Mouse (Mus musculus): Measurements from ENCODE around the gene Hes7. TPM values are rescaled to one million over a fixed set of nuclear protein-coding genes. Genes with fewer than 3 reads are reported as not detected.

Hes7 gene
- polyA plus RNA-seq, 1 experiment from 2014 or later, result 0.19 TPM

DNA sequence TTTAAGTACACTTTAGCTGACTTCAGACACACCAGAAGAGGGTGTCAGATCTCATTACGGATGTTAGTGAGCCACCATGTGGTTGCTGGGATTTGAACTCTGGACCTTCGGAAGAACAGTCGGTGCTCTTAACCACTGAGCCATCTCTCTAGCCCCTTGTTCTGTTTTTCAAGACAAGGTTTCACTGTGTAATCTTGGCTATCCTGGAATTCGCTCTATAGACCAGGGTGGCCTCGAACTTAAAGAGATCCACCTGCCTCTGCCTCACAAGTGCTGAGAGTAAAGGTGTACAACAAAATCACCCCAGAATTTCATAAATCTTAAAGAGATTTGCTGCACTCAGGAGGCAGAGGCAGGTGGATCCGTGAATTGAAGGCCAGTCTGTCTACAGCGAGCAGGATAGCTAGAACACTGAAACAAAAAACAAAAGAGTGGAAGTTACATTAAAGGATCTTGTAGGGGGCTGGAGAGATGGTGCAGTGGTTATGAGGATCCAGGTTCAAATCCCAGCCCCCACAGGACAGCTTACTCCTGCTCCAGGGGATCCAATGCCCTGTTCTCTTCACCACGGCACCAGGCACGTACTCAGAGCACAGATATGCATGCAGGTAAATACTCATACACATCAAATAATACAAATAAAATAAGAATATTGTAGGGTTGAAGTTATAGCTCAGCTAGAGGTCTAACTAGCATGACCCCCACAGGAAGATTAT, 44.3 kb upstream of the Hes7 start:
- peak; percentile 36 for DNase-seq (ENCODE audit: low spot score)
- Histone ChIP-seq H3K36me3 (ENCODE audit: control insufficient read depth, insufficient read depth, low read length) (no peaks in the 10 kb centered on the region), H3K27me3 (ENCODE audit: control insufficient read depth, insufficient read depth, low read length) (no peaks in the 10 kb centered on the region), H3K4me2 (replicated peaks; ENCODE audit: low read depth, low read length) (no peak overlapping the region), H3K9me3 (ENCODE audit: control insufficient read depth, low read length) (no peaks in the 10 kb centered on the region), H3K9ac (ENCODE audit: low read depth, low read length) (no peak overlapping the region), H3K4me1 (replicated peaks; ENCODE audit: control insufficient read depth, insufficient read depth, low read length) (peaks cover 7% of the 10 kb centered on the region), H3K4me3 (ENCODE audit: low read depth, low read length) (no peak overlapping the region), H3K27ac (ENCODE audit: low read depth, low read length) (no peak overlapping the region)
- WGBS, result 49% methylated on average over 8 of the region's 9 CpGs
- no peak for ATAC-seq (ENCODE audit: low FRiP score)

- Histone ChIP-seq H3K4me3 (ENCODE audit: low read depth, low read length) (no peak overlapping the region), H3K4me2 (replicated peaks; ENCODE audit: low read depth, low read length) (no peak overlapping the region), H3K9ac (ENCODE audit: low read depth, low read length) (no peak overlapping the region), H3K27ac (ENCODE audit: low read depth, low read length) (no peak overlapping the region), H3K9me3 (ENCODE audit: control insufficient read depth, low read length) (no peaks in the 10 kb centered on the region), H3K27me3 (ENCODE audit: control insufficient read depth, insufficient read depth, low read length) (no peaks in the 10 kb centered on the region), H3K36me3 (ENCODE audit: control insufficient read depth, insufficient read depth, low read length) (no peaks in the 10 kb centered on the region), H3K4me1 (replicated peaks; ENCODE audit: control insufficient read depth, insufficient read depth, low read length) (peaks cover under 1% of the 10 kb centered on the region)
- no peak for ATAC-seq (ENCODE audit: low FRiP score)
- WGBS, result 81% methylated on average over 5 of the region's 5 CpGs
- DNase-seq (ENCODE audit: low spot score), result no peak
Observed at GRCm38 (mm10) chr11:69076572-69076971, 43.6 kb upstream of the Hes7 start.

DNA sequence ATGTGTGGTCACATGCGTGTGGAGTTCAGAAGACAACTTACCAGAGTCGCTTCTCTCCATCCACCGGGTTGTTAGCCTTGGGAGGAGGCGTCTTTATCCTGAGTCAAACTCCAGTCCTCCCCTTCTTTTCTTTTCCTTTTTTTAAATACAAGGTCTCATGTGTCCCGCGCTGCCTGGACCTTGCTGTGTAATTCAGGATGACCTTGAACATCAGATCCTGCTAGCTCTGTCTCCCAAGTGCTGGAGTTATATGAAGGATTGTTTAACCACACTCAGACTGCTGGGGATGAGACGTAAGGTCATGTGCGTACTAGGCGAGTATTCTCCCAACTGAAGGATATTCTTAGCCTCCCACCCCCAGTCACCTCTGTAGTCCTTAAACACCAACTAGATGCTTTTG, 42.9 kb upstream of the Hes7 start:
- no peaks in the 10 kb centered on the region for H3K27me3 ChIP-seq (ENCODE audit: control insufficient read depth, insufficient read depth, low read length)
- no peak overlapping the region for H3K9ac ChIP-seq (ENCODE audit: low read depth, low read length)
- DNase-seq (ENCODE audit: low spot score), result no peak
- H3K9me3 ChIP-seq (ENCODE audit: control insufficient read depth, low read length), result no peaks in the 10 kb centered on the region
- no peak for ATAC-seq (ENCODE audit: low FRiP score)
- WGBS, result 89% methylated on average over 9 of the region's 9 CpGs
- H3K27ac ChIP-seq (ENCODE audit: low read depth, low read length), result no peak overlapping the region
- no peaks in the 10 kb centered on the region for H3K4me1 ChIP-seq (replicated peaks; ENCODE audit: control insufficient read depth, insufficient read depth, low read length)
- no peak overlapping the region for H3K4me3 ChIP-seq (ENCODE audit: low read depth, low read length)
- H3K36me3 ChIP-seq (ENCODE audit: control insufficient read depth, insufficient read depth, low read length), result no peaks in the 10 kb centered on the region
- no peak overlapping the region for H3K4me2 ChIP-seq (replicated peaks; ENCODE audit: low read depth, low read length)

GRCm38 (mm10) chr11:69078041-69078440, 42.2 kb upstream of the Hes7 start:
- H3K9me3 ChIP-seq (ENCODE audit: control insufficient read depth, low read length), result no peaks in the 10 kb centered on the region
- no peak overlapping the region for H3K9ac ChIP-seq (ENCODE audit: low read depth, low read length)
- no peak overlapping the region for H3K4me2 ChIP-seq (replicated peaks; ENCODE audit: low read depth, low read length)
- DNase-seq (ENCODE audit: low spot score) (no peak), ATAC-seq (ENCODE audit: low FRiP score) (no peak)
- H3K27ac ChIP-seq (ENCODE audit: low read depth, low read length), result no peak overlapping the region
- H3K36me3 ChIP-seq (ENCODE audit: control insufficient read depth, insufficient read depth, low read length), result no peaks in the 10 kb centered on the region
- H3K4me3 ChIP-seq (ENCODE audit: low read depth, low read length), result no peak overlapping the region
- WGBS, result 91% methylated on average over 6 of the region's 6 CpGs
- H3K4me1 ChIP-seq (replicated peaks; ENCODE audit: control insufficient read depth, insufficient read depth, low read length), result no peaks in the 10 kb centered on the region
- H3K27me3 ChIP-seq (ENCODE audit: control insufficient read depth, insufficient read depth, low read length), result no peaks in the 10 kb centered on the region

GRCm38 (mm10) chr11:69078805-69079438, 41.3 kb upstream of the Hes7 start:
- no peak overlapping the region for H3K4me2 ChIP-seq (replicated peaks; ENCODE audit: low read depth, low read length)
- no peak overlapping the region for H3K4me3 ChIP-seq (ENCODE audit: low read depth, low read length)
- no peaks in the 10 kb centered on the region for H3K36me3 ChIP-seq (ENCODE audit: control insufficient read depth, insufficient read depth, low read length)
- no peak for DNase-seq (ENCODE audit: low spot score)
- ATAC-seq (ENCODE audit: low FRiP score), result no peak
- no peak overlapping the region for H3K27ac ChIP-seq (ENCODE audit: low read depth, low read length)
- H3K27me3 ChIP-seq (ENCODE audit: control insufficient read depth, insufficient read depth, low read length), result no peaks in the 10 kb centered on the region
- no peak overlapping the region for H3K9ac ChIP-seq (ENCODE audit: low read depth, low read length)
- H3K9me3 ChIP-seq (ENCODE audit: control insufficient read depth, low read length), result no peaks in the 10 kb centered on the region
- 72% methylated on average over 5 of the region's 5 CpGs for WGBS
- no peaks in the 10 kb centered on the region for H3K4me1 ChIP-seq (replicated peaks; ENCODE audit: control insufficient read depth, insufficient read depth, low read length)

- ATAC-seq (ENCODE audit: low FRiP score) (no peak), DNase-seq (ENCODE audit: low spot score) (no peak)
- Histone ChIP-seq H3K4me2 (replicated peaks; ENCODE audit: low read depth, low read length) (no peak overlapping the region), H3K4me3 (ENCODE audit: low read depth, low read length) (no peak overlapping the region), H3K27me3 (ENCODE audit: control insufficient read depth, insufficient read depth, low read length) (no peaks in the 10 kb centered on the region), H3K9ac (ENCODE audit: low read depth, low read length) (no peak overlapping the region), H3K36me3 (ENCODE audit: control insufficient read depth, insufficient read depth, low read length) (no peaks in the 10 kb centered on the region), H3K4me1 (replicated peaks; ENCODE audit: control insufficient read depth, insufficient read depth, low read length) (no peaks in the 10 kb centered on the region), H3K27ac (ENCODE audit: low read depth, low read length) (no peak overlapping the region), H3K9me3 (ENCODE audit: control insufficient read depth, low read length) (no peaks in the 10 kb centered on the region)
- WGBS, result 86% methylated on average over 15 of the region's 15 CpGs
Observed at GRCm38 (mm10) chr11:69080102-69080854, 39.9 kb upstream of the Hes7 start.

GRCm38 (mm10) chr11:69080855-69081222, 39.4 kb upstream of the Hes7 start:
- H3K4me1 ChIP-seq (replicated peaks; ENCODE audit: control insufficient read depth, insufficient read depth, low read length), result no peaks in the 10 kb centered on the region
- H3K27me3 ChIP-seq (ENCODE audit: control insufficient read depth, insufficient read depth, low read length), result no peaks in the 10 kb centered on the region
- no peaks in the 10 kb centered on the region for H3K36me3 ChIP-seq (ENCODE audit: control insufficient read depth, insufficient read depth, low read length)
- no peak overlapping the region for H3K4me2 ChIP-seq (replicated peaks; ENCODE audit: low read depth, low read length)
- ATAC-seq (ENCODE audit: low FRiP score) (no peak), DNase-seq (ENCODE audit: low spot score) (no peak)
- H3K27ac ChIP-seq (ENCODE audit: low read depth, low read length), result no peak overlapping the region
- no peak overlapping the region for H3K4me3 ChIP-seq (ENCODE audit: low read depth, low read length)
- no peaks in the 10 kb centered on the region for H3K9me3 ChIP-seq (ENCODE audit: control insufficient read depth, low read length)
- WGBS, result 88% methylated on average over 8 of the region's 8 CpGs
- H3K9ac ChIP-seq (ENCODE audit: low read depth, low read length), result no peak overlapping the region

- H3K4me2 ChIP-seq (replicated peaks; ENCODE audit: low read depth, low read length), result no peak overlapping the region
- no peak overlapping the region for H3K4me3 ChIP-seq (ENCODE audit: low read depth, low read length)
- H3K36me3 ChIP-seq (ENCODE audit: control insufficient read depth, insufficient read depth, low read length), result no peaks in the 10 kb centered on the region
- ATAC-seq (ENCODE audit: low FRiP score) (no peak), DNase-seq (ENCODE audit: low spot score) (no peak)
- no peaks in the 10 kb centered on the region for H3K9me3 ChIP-seq (ENCODE audit: control insufficient read depth, low read length)
- H3K27ac ChIP-seq (ENCODE audit: low read depth, low read length), result no peak overlapping the region
- no peaks in the 10 kb centered on the region for H3K27me3 ChIP-seq (ENCODE audit: control insufficient read depth, insufficient read depth, low read length)
- no peak overlapping the region for H3K9ac ChIP-seq (ENCODE audit: low read depth, low read length)
- no peaks in the 10 kb centered on the region for H3K4me1 ChIP-seq (replicated peaks; ENCODE audit: control insufficient read depth, insufficient read depth, low read length)
- 89% methylated on average over 7 of the region's 7 CpGs for WGBS
Observed at GRCm38 (mm10) chr11:69081613-69082012, 38.6 kb upstream of the Hes7 start.
